Mouse (Mus musculus) megakaryocyte, embryonic 14.5 days (primary cell): ENCODE measurements around the gene Tbx1. TPM values are rescaled to one million over a fixed set of nuclear protein-coding genes. Genes with fewer than 3 reads are reported as not detected.
"Not testable (repeated sequence)": the region's sequence is repeated elsewhere in the genome, so short reads cannot be mapped to it uniquely, and the experiment has no call there.

Experiments
- H3K27me3 ChIP-seq: replicated peaks from 2 replicates; pipeline ENCODE3; 2012; ENCODE audit warnings: inconsistent platforms
- H3K36me3 ChIP-seq: replicated peaks from 2 replicates; pipeline ENCODE3; 2012; ENCODE audit warnings: low read length, inconsistent platforms, mixed read lengths
- H3K4me1 ChIP-seq: 2 replicates; pipeline ENCODE4 v1.6.1; 2012; ENCODE audit warnings: inconsistent platforms
- H3K4me3 ChIP-seq: replicated peaks from 2 replicates; pipeline ENCODE3; 2012; ENCODE audit warnings: moderate library complexity, mild to moderate bottlenecking, inconsistent platforms
- H3K9me3 ChIP-seq: 2 replicates; pipeline ENCODE4 v1.6.1; 2012; ENCODE audit warnings: inconsistent platforms
- FLI1 ChIP-seq: IDR thresholded peaks from 2 replicates; pipeline ENCODE4 v1.6.1; 2012; ENCODE audit warnings: low read length, inconsistent platforms, mixed read lengths
- GATA1 ChIP-seq: IDR thresholded peaks from 3 replicates; pipeline ENCODE4 v1.6.1; 2012; ENCODE audit warnings: mixed read lengths, low read length, inconsistent platforms, borderline replicate concordance
- polyA plus RNA-seq: library from polyadenylated mRNA; stranded (reverse); fragments of >175 nt; gene quantifications from 2 replicates; pipeline ENCODE4 v1.2.3, GENCODE M21; 2012; ENCODE audit warnings: low replicate concordance; ENCODE audit not compliant: insufficient read depth

Tbx1 gene
- polyA plus RNA-seq, 1 experiment, result not detected

- H3K9me3 ChIP-seq, result 0 out of 2 replicates have a peak, but pooled peaks cover 5% of the 10 kb centered on the region
- H3K27me3 ChIP-seq, result peaks cover 56% of the 10 kb centered on the region
- no peak overlapping the region for H3K4me3 ChIP-seq
- TF ChIP-seq FLI1, result no peak
- no peak for TF ChIP-seq GATA1
- no peaks in the 10 kb centered on the region for H3K4me1 ChIP-seq
- H3K36me3 ChIP-seq, result peaks cover 9% of the 10 kb centered on the region
Measured at GRCm38 (mm10) chr16:18564472-18564871, 26.0 kb downstream of the Tbx1 start.

GRCm38 (mm10) chr16:18556461-18556860, 34.0 kb downstream of the Tbx1 start:
- TF ChIP-seq GATA1 (no peak), FLI1 (no peak)
- H3K36me3 ChIP-seq, result no peaks in the 10 kb centered on the region
- peaks cover 33% of the 10 kb centered on the region for H3K27me3 ChIP-seq
- H3K9me3 ChIP-seq, result no peaks in the 10 kb centered on the region
- H3K4me1 ChIP-seq, result no peaks in the 10 kb centered on the region
- no peak overlapping the region for H3K4me3 ChIP-seq

GRCm38 (mm10) chr16:18555235-18555935, 35.1 kb downstream of the Tbx1 start:
- Histone ChIP-seq H3K4me1 (no peaks in the 10 kb centered on the region), H3K27me3 (peaks cover 37% of the 10 kb centered on the region), H3K9me3 (no peaks in the 10 kb centered on the region), H3K4me3 (no peak overlapping the region), H3K36me3 (no peaks in the 10 kb centered on the region)
- no peak for TF ChIP-seq GATA1
- TF ChIP-seq FLI1, result no peak

GRCm38 (mm10) chr16:18554721-18555120, 35.8 kb downstream of the Tbx1 start:
- Histone ChIP-seq H3K36me3 (no peaks in the 10 kb centered on the region), H3K4me1 (no peaks in the 10 kb centered on the region), H3K4me3 (no peak overlapping the region), H3K27me3 (peaks cover 37% of the 10 kb centered on the region), H3K9me3 (no peaks in the 10 kb centered on the region)
- TF ChIP-seq FLI1 (no peak), GATA1 (no peak)

- Histone ChIP-seq H3K9me3 (no peaks in the 10 kb centered on the region), H3K36me3 (no peaks in the 10 kb centered on the region), H3K4me1 (no peaks in the 10 kb centered on the region), H3K27me3 (peaks cover 44% of the 10 kb centered on the region), H3K4me3 (no peak overlapping the region)
- TF ChIP-seq FLI1, result no peak
- no peak for TF ChIP-seq GATA1
Measured at GRCm38 (mm10) chr16:18552106-18552710, 38.3 kb downstream of the Tbx1 start.

- H3K4me1 ChIP-seq, result no peaks in the 10 kb centered on the region
- TF ChIP-seq FLI1, result no peak
- TF ChIP-seq GATA1, result no peak
- H3K36me3 ChIP-seq, result no peaks in the 10 kb centered on the region
Measured at GRCm38 (mm10) chr16:18551604-18552003, 38.9 kb downstream of the Tbx1 start.

GRCm38 (mm10) chr16:18547891-18548290, 42.6 kb downstream of the Tbx1 start:
- TF ChIP-seq FLI1 (no peak), GATA1 (no peak)
- no peak overlapping the region for H3K4me3 ChIP-seq
- H3K36me3 ChIP-seq, result no peaks in the 10 kb centered on the region
- H3K4me1 ChIP-seq, result peaks cover 7% of the 10 kb centered on the region; the same call in 1 of the 2 replicates
- no peaks in the 10 kb centered on the region for H3K9me3 ChIP-seq
- peaks cover 25% of the 10 kb centered on the region for H3K27me3 ChIP-seq

More at GRCm38 (mm10) chr16:18551604-18552003, 38.9 kb downstream of the Tbx1 start:
- no peaks in the 10 kb centered on the region for H3K9me3 ChIP-seq
- H3K4me3 ChIP-seq, result no peak overlapping the region
- peaks cover 40% of the 10 kb centered on the region for H3K27me3 ChIP-seq

GRCm38 (mm10) chr16:18543151-18543829, 47.2 kb downstream of the Tbx1 start:
- Histone ChIP-seq H3K9me3 (no peaks in the 10 kb centered on the region), H3K27me3 (peaks cover 22% of the 10 kb centered on the region), H3K4me3 (no peak overlapping the region), H3K4me1 (peaks cover 11% of the 10 kb centered on the region), H3K36me3 (no peaks in the 10 kb centered on the region)
- TF ChIP-seq FLI1 (no peak), GATA1 (no peak)

GRCm38 (mm10) chr16:18539281-18539680, 51.2 kb downstream of the Tbx1 start:
- no peaks in the 10 kb centered on the region for H3K9me3 ChIP-seq
- peaks cover 4% of the 10 kb centered on the region; the same call in 1 of the 2 replicates for H3K4me1 ChIP-seq
- TF ChIP-seq GATA1 (no peak), FLI1 (no peak)
- H3K36me3 ChIP-seq, result no peaks in the 10 kb centered on the region
- H3K27me3 ChIP-seq, result peaks cover 24% of the 10 kb centered on the region
- H3K4me3 ChIP-seq, result no peak overlapping the region

GRCm38 (mm10) chr16:18537407-18537990, 53.0 kb downstream of the Tbx1 start:
- TF ChIP-seq FLI1 (no peak), GATA1 (no peak)
- Histone ChIP-seq H3K4me3 (no peak overlapping the region), H3K36me3 (no peaks in the 10 kb centered on the region), H3K27me3 (peaks cover 21% of the 10 kb centered on the region), H3K4me1 (peaks cover 4% of the 10 kb centered on the region; the same call in 1 of the 2 replicates), H3K9me3 (no peaks in the 10 kb centered on the region)

- not testable (repeated sequence) for H3K9me3 ChIP-seq, H3K4me3 ChIP-seq, H3K36me3 ChIP-seq, H3K4me1 ChIP-seq
- peaks cover 14% of the 10 kb centered on the region for H3K27me3 ChIP-seq
Measured at GRCm38 (mm10) chr16:18533061-18533460, 57.4 kb downstream of the Tbx1 start.

Other genes with a start within 250 kb of the Tbx1 start
- 17.3 and 33.0 TPM in 2 replicates for gene Tango2, start 242.6 kb downstream of the Tbx1 start, polyA plus RNA-seq
- gene Arvcf, start 242.5 kb downstream of the Tbx1 start, polyA plus RNA-seq, result 2.6 TPM in 1 of 2 replicates, not detected in the other
- gene Txnrd2, start 164.3 kb downstream of the Tbx1 start, polyA plus RNA-seq, result 6.9 TPM in 1 of 2 replicates, not detected in the other
- gene Comt, start 163.8 kb downstream of the Tbx1 start, polyA plus RNA-seq, result 52.8 and 53.5 TPM in 2 replicates
- 2.7 and 11.4 TPM in 2 replicates for gene Gnb1l, start 92.0 kb downstream of the Tbx1 start, polyA plus RNA-seq
- 1.9 TPM in 1 of 2 replicates, not detected in the other for gene Rtl10, start 91.8 kb downstream of the Tbx1 start, polyA plus RNA-seq
- 3,910 and 6,936 TPM in 2 replicates for gene Gp1bb, start 31.7 kb upstream of the Tbx1 start, polyA plus RNA-seq
- 1.0 TPM in 1 of 2 replicates, not detected in the other for gene Gm49601, start 35.8 kb upstream of the Tbx1 start, polyA plus RNA-seq
- 8.0 and 10.3 TPM in 2 replicates for gene Sept5, start 39.3 kb upstream of the Tbx1 start, polyA plus RNA-seq
- not detected in 2 replicates for gene Cldn5, start 186.2 kb upstream of the Tbx1 start, polyA plus RNA-seq
- gene Ufd1, start 221.1 kb upstream of the Tbx1 start, polyA plus RNA-seq, result 11.3 and 18.9 TPM in 2 replicates
- 10.1 and 13.9 TPM in 2 replicates for gene Cdc45, start 221.3 kb upstream of the Tbx1 start, polyA plus RNA-seq
- gene 2510002D24Rik, start 245.9 kb upstream of the Tbx1 start, polyA plus RNA-seq, result 26.8 and 66.9 TPM in 2 replicates
- gene Gm28539, start 245.9 kb upstream of the Tbx1 start, polyA plus RNA-seq, result not detected in 2 replicates